Mouse (Mus musculus) cerebellum, adult 9-10 months (tissue): ENCODE results near the gene Hvcn1.
A peak's percentile ranks its signal among the peaks of the same experiment; 100 is the strongest.

Experiments used
- DNase-seq: peaks from one replicate; pipeline ENCODE4 v3.0.0; 2022

Gene Hvcn1

GRCm38 (mm10) chr5:122237200-122237599 is 30.6 kb downstream of the Hvcn1 start:
- DNase-seq: no peak

GRCm38 (mm10) chr5:122239618-122240017 is 33.0 kb downstream of the Hvcn1 start:
- no peak for DNase-seq

- DNase-seq: peak; percentile 52
Observed at GRCm38 (mm10) chr5:122240521-122240920, 33.9 kb downstream of the Hvcn1 start.

- DNase-seq: no peak
Observed at GRCm38 (mm10) chr5:122240989-122241388, 34.4 kb downstream of the Hvcn1 start.

GRCm38 (mm10) chr5:122242521-122243123 is 36.0 kb downstream of the Hvcn1 start:
- DNase-seq: no peak

GRCm38 (mm10) chr5:122243781-122244523 is 37.3 kb downstream of the Hvcn1 start:
- no peak for DNase-seq

GRCm38 (mm10) chr5:122245186-122245585 is 38.6 kb downstream of the Hvcn1 start:
- DNase-seq: peak; percentile 6

- no peak for DNase-seq
Observed at GRCm38 (mm10) chr5:122246547-122247167, 40.1 kb downstream of the Hvcn1 start.

- DNase-seq: no peak
Observed at GRCm38 (mm10) chr5:122247529-122247928, 40.9 kb downstream of the Hvcn1 start.

GRCm38 (mm10) chr5:122247934-122248333 is 41.3 kb downstream of the Hvcn1 start:
- no peak for DNase-seq

GRCm38 (mm10) chr5:122249281-122249680 is 42.7 kb downstream of the Hvcn1 start:
- DNase-seq: peak; percentile 65

- DNase-seq: no peak
Observed at GRCm38 (mm10) chr5:122251895-122252606, 45.4 kb downstream of the Hvcn1 start.

- DNase-seq: no peak
Observed at GRCm38 (mm10) chr5:122258027-122258741, 51.6 kb downstream of the Hvcn1 start.

- DNase-seq: no peak
Observed at GRCm38 (mm10) chr5:122262104-122262503, 55.5 kb downstream of the Hvcn1 start.

GRCm38 (mm10) chr5:122263933-122264905 is 57.6 kb downstream of the Hvcn1 start, which contains the start of gene Tctn1:
Tctn1 (minus strand) TSS chr5:122264460.
- peak; percentile 85 for DNase-seq

GRCm38 (mm10) chr5:122265187-122265586 is 58.6 kb downstream of the Hvcn1 start:
- no peak for DNase-seq

GRCm38 (mm10) chr5:122265942-122266341 is 59.3 kb downstream of the Hvcn1 start:
- no peak for DNase-seq

GRCm38 (mm10) chr5:122267136-122267535 is 60.5 kb downstream of the Hvcn1 start:
- no peak for DNase-seq

GRCm38 (mm10) chr5:122267899-122268298 is 61.3 kb downstream of the Hvcn1 start:
- DNase-seq: peak; percentile 86

GRCm38 (mm10) chr5:122268858-122269604 is 62.4 kb downstream of the Hvcn1 start:
- no peak for DNase-seq

GRCm38 (mm10) chr5:122272821-122273220 is 66.2 kb downstream of the Hvcn1 start:
- DNase-seq: no peak
